Mouse (Mus musculus) Patski (cell line): ENCODE results near the gene Focad. TPM values are rescaled to one million over a fixed set of nuclear protein-coding genes. Genes with fewer than 3 reads are reported as not detected.

ENCODE experiments used
- ATAC-seq: fragments of 100-300 bp; one replicate; pipeline ENCODE4 v1.8.0; 2021
- CTCF ChIA-PET: fragments of 350-600 bp; sonication (Branson Sonifier 250); formaldehyde crosslinking; loops from one replicate; lab custom pipeline; 2022; ENCODE audit warnings: inconsistent platforms; lab: Charles Lee
- POLR2A ChIA-PET: fragments of 350-600 bp; sonication (Branson Sonifier 250); formaldehyde crosslinking; loops from one replicate; lab custom pipeline; 2022; ENCODE audit warnings: antibody characterized with exemption, inconsistent platforms; lab: Charles Lee
- DNase-seq: peaks from one replicate; pipeline ENCODE4 v3.0.0-alpha.2; 2011; ENCODE audit warnings: low read depth, low spot score
- H3K27me3 ChIP-seq: fragments of 371-371 bp; one replicate; pipeline ENCODE4 v1.5.1; 2021
- CTCF ChIP-seq: fragments of 100-300 bp; IDR thresholded peaks from one replicate; pipeline ENCODE4 v1.5.1; 2021
- in situ Hi-C: fragments of 300-500 bp; cut with MboI; formaldehyde crosslinking; loops from 3 replicates; pipeline ENCODE4 v1.11.1; 2018; ENCODE audit warnings: low pct_unique_long_range_greater_than_20kb, mixed read lengths
- polyA plus RNA-seq: library from polyadenylated mRNA; unstranded; gene quantifications from one replicate; pipeline ENCODE4 v1.2.3, GENCODE M21; 2021

Gene Focad
- polyA plus RNA-seq, 1 experiment from 2014 or later = 14.4 TPM

GRCm38 (mm10) chr4:88155490-88156160, 61.2 kb downstream of the Focad start:
- no peak for ATAC-seq
- H3K27me3 ChIP-seq = no peaks in the 10 kb centered on the region
- ChIA-PET POLR2A (no interaction called here), CTCF (no interaction called here)
- TF ChIP-seq CTCF = no peak
- no peak for DNase-seq
- in situ Hi-C loops = loop anchor here (25.0 kb wide), 1 partner anchor 682 kb away; the partner anchor contains the start of genes Ifna4, Ifna5 and Ifna6

DNA sequence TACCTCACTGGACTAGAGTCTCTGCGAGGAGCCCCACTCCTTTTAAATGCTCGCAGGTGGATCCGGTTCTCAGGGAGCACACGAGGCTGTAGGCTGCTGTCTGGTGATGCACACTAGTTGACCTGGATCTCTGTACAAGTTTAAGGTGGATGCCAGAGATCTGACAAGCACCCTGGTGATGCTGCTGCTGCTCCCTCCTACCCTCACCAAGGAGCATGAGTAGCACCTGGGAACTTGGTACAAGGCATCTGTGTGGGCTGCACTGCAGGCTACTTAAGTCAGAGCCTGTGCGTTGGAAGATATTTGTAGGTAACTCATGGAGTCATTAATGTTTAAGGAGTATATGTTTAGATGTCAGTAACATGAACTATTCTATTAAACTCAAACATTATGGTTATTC, 62.5 kb downstream of the Focad start:
- ATAC-seq (no peak), DNase-seq (no peak)
- ChIA-PET POLR2A (no interaction called here), CTCF (no interaction called here)
- TF ChIP-seq CTCF = no peak
- no peaks in the 10 kb centered on the region for H3K27me3 ChIP-seq
- in situ Hi-C loops = loop anchor here (25.0 kb wide), 1 partner anchor 680 kb away; the partner anchor contains the start of genes Ifna4, Ifna5 and Ifna6

- ChIA-PET CTCF (no interaction called here), POLR2A (no interaction called here)
- DNase-seq = no peak
- in situ Hi-C loops = loop anchor here (25.0 kb wide), 1 partner anchor 680 kb away; the partner anchor contains the start of genes Ifna4, Ifna5 and Ifna6
- no peak for ATAC-seq
- no peak for TF ChIP-seq CTCF
- no peaks in the 10 kb centered on the region for H3K27me3 ChIP-seq
These were observed 63.2 kb downstream of the Focad start for GRCm38 (mm10) chr4:88157644-88158043.

- CTCF ChIA-PET = no interaction called here
- in situ Hi-C loops = loop anchor here (25.0 kb wide), 1 partner anchor 678 kb away; the partner anchor contains the start of genes Ifna4, Ifna5 and Ifna6
- POLR2A ChIA-PET = no interaction called here
- ATAC-seq (no peak), DNase-seq (no peak)
- no peak for TF ChIP-seq CTCF
- no peaks in the 10 kb centered on the region for H3K27me3 ChIP-seq
These were observed 64.8 kb downstream of the Focad start for GRCm38 (mm10) chr4:88159256-88159655.

DNA sequence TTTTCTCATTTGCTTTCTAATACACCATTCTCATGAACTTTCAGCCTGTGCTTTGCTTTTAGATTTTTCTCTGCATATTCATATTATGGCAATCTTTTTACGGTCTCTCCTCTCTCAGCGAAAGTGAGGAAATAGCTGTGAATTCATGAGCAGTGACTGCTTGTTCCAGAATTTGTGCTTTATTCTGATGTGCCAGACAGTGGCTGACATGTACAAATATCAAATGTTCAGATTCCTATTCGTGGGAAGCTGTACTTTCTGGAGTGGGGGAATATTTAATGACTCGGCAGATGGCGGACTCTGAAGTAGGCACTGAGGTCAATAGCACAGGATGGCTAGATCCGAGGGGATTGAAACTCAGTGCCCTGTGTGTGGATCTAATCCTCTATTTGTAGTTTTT, 65.3 kb downstream of the Focad start:
- no peak for ATAC-seq
- no peak for DNase-seq
- no peak for TF ChIP-seq CTCF
- in situ Hi-C loops = loop anchor here (25.0 kb wide), 1 partner anchor 678 kb away; the partner anchor contains the start of genes Ifna4, Ifna5 and Ifna6
- ChIA-PET POLR2A (no interaction called here), CTCF (no interaction called here)
- no peaks in the 10 kb centered on the region for H3K27me3 ChIP-seq

DNA sequence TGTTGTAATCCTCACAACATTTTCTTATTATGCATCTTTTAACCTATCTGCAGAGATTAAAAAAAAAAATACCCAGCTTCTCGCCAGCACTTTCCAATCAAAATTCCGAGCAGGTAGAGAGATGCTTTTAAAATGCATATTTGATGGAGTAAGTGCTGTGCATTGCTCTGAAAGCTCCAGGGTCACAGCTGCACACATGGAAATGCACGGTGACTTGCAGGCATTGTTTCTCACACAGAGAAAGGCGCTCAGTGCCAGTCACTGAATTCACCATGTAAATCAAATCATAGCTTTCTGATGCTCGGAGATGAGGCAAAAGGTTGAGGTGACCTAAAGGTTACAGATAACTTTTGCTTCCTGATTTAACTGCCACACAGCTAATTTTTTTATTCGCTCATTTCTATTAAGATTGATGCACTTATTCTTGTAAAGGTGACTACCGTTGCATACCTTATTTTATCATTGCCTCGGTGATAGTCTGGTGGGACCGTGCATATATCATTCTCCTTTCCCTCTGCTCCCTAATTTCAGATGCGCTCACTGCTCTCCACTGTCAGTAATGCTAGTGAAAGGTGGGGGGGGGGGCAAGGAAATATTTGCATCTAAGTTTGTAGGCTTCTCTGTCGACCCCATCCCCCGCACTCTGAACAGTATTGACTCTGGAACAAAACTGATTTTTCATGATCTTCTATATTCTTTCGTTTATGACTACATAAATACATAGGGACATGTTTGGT, 69.2 kb downstream of the Focad start:
- ATAC-seq = no peak
- in situ Hi-C loops = loop anchor here (25.0 kb wide), 1 partner anchor 674 kb away; the partner anchor contains the start of genes Ifna4, Ifna5 and Ifna6
- CTCF ChIA-PET = interaction anchor here (0.8 kb wide), 1 partner anchor 137 kb away, joined by 3 read pairs; no protein-coding TSS in a partner anchor
- no peaks in the 10 kb centered on the region for H3K27me3 ChIP-seq
- DNase-seq = no peak
- POLR2A ChIA-PET = no interaction called here
- TF ChIP-seq CTCF = no peak

GRCm38 (mm10) chr4:88167008-88167862, 72.8 kb downstream of the Focad start:
- in situ Hi-C loops = loop anchor here (25.0 kb wide), 1 partner anchor 670 kb away; the partner anchor contains the start of genes Ifna4, Ifna5 and Ifna6
- ATAC-seq = no peak
- POLR2A ChIA-PET = no interaction called here

GRCm38 (mm10) chr4:88175058-88175974, 80.9 kb downstream of the Focad start:
- in situ Hi-C loops = no loop called here
- TF ChIP-seq CTCF = no peak
- H3K27me3 ChIP-seq = no peaks in the 10 kb centered on the region
- ChIA-PET CTCF (no interaction called here), POLR2A (interaction anchor here (0.6 kb wide), 1 partner anchor 12 kb away, joined by 4 read pairs; no protein-coding TSS in a partner anchor)
- ATAC-seq (peak; percentile 76), DNase-seq (peak; percentile 75)

More at GRCm38 (mm10) chr4:88167008-88167862, 72.8 kb downstream of the Focad start:
- H3K27me3 ChIP-seq = no peaks in the 10 kb centered on the region
- no peak for TF ChIP-seq CTCF
- CTCF ChIA-PET = no interaction called here
- DNase-seq = no peak

DNA sequence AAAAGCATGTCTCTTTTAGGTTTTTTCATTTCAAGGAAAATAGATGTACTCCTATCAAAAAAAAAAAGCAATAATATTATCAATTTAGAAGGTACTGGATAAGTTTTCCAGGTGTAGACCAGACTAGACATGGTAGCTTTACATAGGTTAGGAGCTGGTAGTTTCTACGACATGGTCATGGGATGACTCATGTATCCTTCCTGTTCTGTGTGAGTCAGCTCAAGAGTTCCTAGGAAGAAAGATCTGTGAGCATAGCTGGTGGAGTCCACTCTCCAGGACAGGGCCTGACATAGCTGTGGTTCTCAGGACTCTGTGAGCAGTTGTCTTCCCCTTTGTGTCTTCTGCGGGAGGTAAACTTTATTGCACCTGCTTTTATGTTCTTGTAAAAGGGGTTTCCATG, 84.9 kb downstream of the Focad start:
- CTCF ChIA-PET = no interaction called here
- DNase-seq = no peak
- in situ Hi-C loops = no loop called here
- peak; percentile 82 for ATAC-seq
- H3K27me3 ChIP-seq = no peaks in the 10 kb centered on the region
- POLR2A ChIA-PET = no interaction called here
- TF ChIP-seq CTCF = no peak
